17 mouse cellular contexts compared by ENCODE assay signal in genomic region chr16:53242126-53242537, GRCm38 (mm10).
"Had no signal": no experiment of that assay in that cellular context is flagged by ENCODE, and none has a peak within 500 bp of the region (broad histone marks: within the 10 kb centered on the region; RNA-seq: fewer than 3 reads in every experiment).

No protein-coding gene starts in this region.

- H3K4me2 ChIP-seq: hindbrain, embryonic 15.5 days; limb, embryonic 12.5 days; liver, embryonic 13.5 days; neural tube, embryonic 15.5 days had no signal

- H3K4me1 ChIP-seq: hindbrain, embryonic 15.5 days; limb, embryonic 12.5 days; liver, embryonic 13.5 days; neural tube, embryonic 15.5 days had no signal

- H3K9ac ChIP-seq: hindbrain, embryonic 15.5 days; limb, embryonic 12.5 days; liver, embryonic 13.5 days; liver, postnatal 0 days; neural tube, embryonic 15.5 days had no signal

- DNase-seq: kidney, adult 2 months; kidney, postnatal 25 days; layer of hippocampus, adult 9-11 months; layer of hippocampus, postnatal 36 days; liver; liver, embryonic 13.5 days; liver, postnatal 0 days; midbrain, embryonic 14.5 days; right cerebral cortex, adult 18-20 months; right cerebral cortex, postnatal 25 days; thymus, postnatal 36 days had no signal

- H3K27me3 ChIP-seq: hindbrain, embryonic 15.5 days; limb, embryonic 12.5 days; liver, embryonic 13.5 days; neural tube, embryonic 15.5 days had no signal

- H3K36me3 ChIP-seq: hindbrain, embryonic 15.5 days; limb, embryonic 12.5 days; liver, embryonic 13.5 days; midbrain, embryonic 10.5 days; neural tube, embryonic 15.5 days had no signal

- H3K27ac ChIP-seq: hindbrain, embryonic 15.5 days; limb, embryonic 12.5 days; liver, embryonic 13.5 days; midbrain, embryonic 10.5 days; neural tube, embryonic 15.5 days had no signal

- H3K4me3 ChIP-seq: hindbrain, embryonic 15.5 days; limb, embryonic 12.5 days; liver, embryonic 13.5 days; midbrain, embryonic 10.5 days; myocyte; neural tube, embryonic 15.5 days had no signal

- ATAC-seq: intestine, embryonic 16.5 days; liver, postnatal 0 days had no signal

- H3K9me3 ChIP-seq: hindbrain, embryonic 15.5 days; limb, embryonic 12.5 days; liver, embryonic 13.5 days; midbrain, embryonic 10.5 days; neural tube, embryonic 15.5 days had no signal
